Mouse (Mus musculus) olfactory bulb, adult 2 months (tissue): ENCODE measurements around the gene Kcnip4.

ENCODE experiments used
- CTCF ChIP-seq: fragments of 200-500 bp; IDR thresholded peaks from 2 replicates; pipeline ENCODE4 v1.5.1; 2012; ENCODE audit warnings: low read depth, mild to moderate bottlenecking, low read length, moderate library complexity; ENCODE audit not compliant: insufficient read depth
- POLR2A ChIP-seq: fragments of 200-500 bp; IDR thresholded peaks from 2 replicates; pipeline ENCODE4 v1.6.1; 2012; ENCODE audit warnings: mild to moderate bottlenecking, low read depth, low read length, moderate library complexity; ENCODE audit not compliant: insufficient read depth

- no peak for TF ChIP-seq POLR2A
- no peak for TF ChIP-seq CTCF
Observed at GRCm38 (mm10) chr5:48460221-48460620, 1064.5 kb downstream of the Kcnip4 start.
